Mouse (Mus musculus) myocyte (in vitro differentiated cells): ENCODE measurements around the gene Slc6a20b.

Experiments
- E2F4 ChIP-seq: IDR thresholded peaks from one replicate; pipeline ENCODE4 v1.6.1; 2011; ENCODE audit warnings: mild to moderate bottlenecking, control low read depth, moderate library complexity; ENCODE audit not compliant: insufficient read depth
- MAX ChIP-seq: IDR thresholded peaks from one replicate; pipeline ENCODE4 v1.6.1; 2011; ENCODE audit warnings: low read depth, mild to moderate bottlenecking, control low read depth
- POLR2A ChIP-seq: IDR thresholded peaks from one replicate; pipeline ENCODE4 v1.6.1; 2011; ENCODE audit warnings: low read depth, mild to moderate bottlenecking, control low read depth, moderate library complexity; ENCODE audit not compliant: insufficient read length
- POLR2AphosphoS2 ChIP-seq: IDR thresholded peaks from one replicate; pipeline ENCODE4 v1.6.1; 2011; ENCODE audit warnings: low read depth, control low read depth; ENCODE audit not compliant: insufficient read length
- REST ChIP-seq: IDR thresholded peaks from one replicate; pipeline ENCODE4 v1.6.1; 2011; ENCODE audit warnings: mild to moderate bottlenecking, control low read depth, moderate library complexity; ENCODE audit not compliant: insufficient read depth, insufficient read length
- TCF12 ChIP-seq: IDR thresholded peaks from one replicate; pipeline ENCODE4 v1.6.1; 2011; ENCODE audit warnings: mild to moderate bottlenecking, control low read depth; ENCODE audit not compliant: poor library complexity, insufficient read depth, severe bottlenecking
- TCF3 ChIP-seq: IDR thresholded peaks from one replicate; pipeline ENCODE4 v1.6.1; 2011; ENCODE audit warnings: low read depth, control low read depth; ENCODE audit not compliant: insufficient read length
- USF1 ChIP-seq: IDR thresholded peaks from one replicate; pipeline ENCODE4 v1.6.1; 2011; ENCODE audit warnings: low read depth, mild to moderate bottlenecking, control low read depth, moderate library complexity

- TF ChIP-seq POLR2A (no peak), POLR2AphosphoS2 (no peak), TCF12 (no peak), E2F4 (no peak), TCF3 (no peak), REST (no peak), USF1 (no peak), MAX (no peak)
Measured at GRCm38 (mm10) chr9:123665645-123666044, 33.3 kb upstream of the Slc6a20b start.
